Mouse (Mus musculus) erythroblast, embryonic 14.5 days (primary cell): ENCODE measurements around the gene St3gal3.

Source experiments
- GATA1 ChIP-seq: IDR thresholded peaks from 2 replicates; pipeline ENCODE4 v1.6.1; 2012; ENCODE audit warnings: low read length, inconsistent platforms, mixed read lengths
- TAL1 ChIP-seq: IDR thresholded peaks from 3 replicates; pipeline ENCODE4 v1.6.1; 2012; ENCODE audit warnings: low read length, inconsistent platforms, mixed read lengths

GRCm38 (mm10) chr4:117913421-117913820, 221.3 kb downstream of the St3gal3 start:
- TF ChIP-seq TAL1 (no peak), GATA1 (no peak)
